ENCODE assay signal across 11 mouse cellular contexts in the genomic region with DNA sequence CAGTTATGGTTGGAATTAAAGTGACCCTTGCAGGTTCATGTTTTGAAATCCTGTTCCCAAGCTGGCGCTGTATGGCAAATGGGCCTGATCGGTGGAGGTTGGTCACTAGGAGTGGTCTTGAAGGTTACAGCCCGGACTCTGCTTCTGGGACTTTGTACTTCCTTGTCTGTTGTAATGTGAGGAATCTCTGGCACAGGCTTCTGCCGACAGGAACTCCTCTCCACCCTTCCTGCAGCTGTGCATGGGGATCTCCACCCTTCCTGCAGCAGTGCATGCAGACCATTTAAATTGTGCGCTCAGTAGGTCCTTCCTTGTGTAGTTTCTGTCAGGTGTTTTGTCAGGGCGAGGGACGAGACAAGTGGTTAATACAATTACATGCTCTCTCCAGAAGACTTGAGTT. TPM values are rescaled to one million over a fixed set of nuclear protein-coding genes. Genes with fewer than 3 reads are reported as not detected.
DNase-seq lines count a peak whose midpoint lies in the region; ATAC-seq and TF ChIP-seq lines count a peak whose summit lies in the region.
"Had no signal": no experiment of that assay in that cellular context is flagged by ENCODE, and none has a peak within 500 bp of the region (broad histone marks: within the 10 kb centered on the region; RNA-seq: fewer than 3 reads in every experiment).

No protein-coding gene starts in this region.

- H3K9me3 ChIP-seq in ES-Bruce4 (replicated peaks; ENCODE audit: control insufficient read depth, insufficient read depth, low read length, poor library complexity, severe bottlenecking): no peaks in the 10 kb centered on the region
- H3K9me3 ChIP-seq in lung, embryonic 14.5 days (ENCODE audit: low read depth, low read length): no peaks in the 10 kb centered on the region
- no peaks in the 10 kb centered on the region for H3K9me3 ChIP-seq in midbrain, postnatal 0 days (ENCODE audit: low read length)
- H3K9me3 ChIP-seq: embryonic facial prominence, embryonic 13.5 days; hindbrain, embryonic 15.5 days had no signal

- ATAC-seq in lung, embryonic 14.5 days (ENCODE audit: insufficient read depth): peak; percentile 31; the same call in 1 of the 2 replicates
- ATAC-seq in midbrain, postnatal 0 days (ENCODE audit: low FRiP score): no peak

- H3K27me3 ChIP-seq in ES-Bruce4 (ENCODE audit: control insufficient read depth, insufficient read depth, low read length, poor library complexity, severe bottlenecking): no peaks in the 10 kb centered on the region
- H3K27me3 ChIP-seq in lung, embryonic 14.5 days (ENCODE audit: insufficient read depth, low read length): no peaks in the 10 kb centered on the region
- H3K27me3 ChIP-seq in midbrain, postnatal 0 days (ENCODE audit: insufficient read depth, low read length): no peaks in the 10 kb centered on the region
- H3K27me3 ChIP-seq: embryonic facial prominence, embryonic 13.5 days; hindbrain, embryonic 15.5 days had no signal

- H3K4me3 ChIP-seq in ES-Bruce4 (ENCODE audit: low read depth, low read length): no peak overlapping the region
- H3K4me3 ChIP-seq in lung, embryonic 14.5 days (ENCODE audit: low read depth, low read length): no peak overlapping the region
- no peak overlapping the region for H3K4me3 ChIP-seq in midbrain, postnatal 0 days (ENCODE audit: low read depth, low read length)
- H3K4me3 ChIP-seq: embryonic facial prominence, embryonic 13.5 days; hindbrain, embryonic 15.5 days had no signal

- no peak overlapping the region for H3K9ac ChIP-seq in ES-Bruce4 (ENCODE audit: low read depth, poor library complexity, severe bottlenecking)
- H3K9ac ChIP-seq in lung, embryonic 14.5 days: no peak overlapping the region
- no peak overlapping the region for H3K9ac ChIP-seq in midbrain, postnatal 0 days (replicated peaks; ENCODE audit: low read length, poor library complexity, severe bottlenecking)
- H3K9ac ChIP-seq: embryonic facial prominence, embryonic 13.5 days; hindbrain, embryonic 15.5 days had no signal

- intact Hi-C loops in heart, postnatal 25 days (cut with DNase I): no loop called here

- TF ChIP-seq EP300 in ES-Bruce4 (IDR thresholded peaks at IDR 0.05; ENCODE audit: insufficient read depth, low read depth, low read length): 0 out of 2 replicates have a peak, but pooled peaks have one; percentile 5

- H3K27ac ChIP-seq in ES-Bruce4 (ENCODE audit: insufficient read depth, low read length): peak overlapping the region; percentile 47; the same call in 1 of the 2 replicates
- H3K27ac ChIP-seq in lung, embryonic 14.5 days (ENCODE audit: low read depth): no peak overlapping the region
- no peak overlapping the region for H3K27ac ChIP-seq in midbrain, postnatal 0 days (ENCODE audit: low read depth, low read length)
- H3K27ac ChIP-seq: embryonic facial prominence, embryonic 13.5 days; hindbrain, embryonic 15.5 days; macrophage had no signal

- DNase-seq in adrenal gland, postnatal 14 days: peak; percentile 27
- DNase-seq in heart, postnatal 25 days (ENCODE audit: low spot score): peak; percentile 60
- DNase-seq in lung, embryonic 14.5 days: peak; percentile 35
- no peak for DNase-seq in cerebellum, postnatal 4 days (ENCODE audit: low spot score in 2 of 2)
- DNase-seq in testis, postnatal 10 days (ENCODE audit: low spot score): no peak
- no peak for DNase-seq in adipocyte (ENCODE audit: low spot score)
- no peak for DNase-seq in midbrain, postnatal 0 days (ENCODE audit: low spot score)

- no peak for TF ChIP-seq CTCF in ES-Bruce4 (IDR thresholded peaks at IDR 0.05; ENCODE audit: low read depth, low read length)
- TF ChIP-seq CTCF in lung, embryonic 14.5 days (IDR thresholded peaks at IDR 0.05; ENCODE audit: low read depth): no peak
- no peak for TF ChIP-seq CTCF in midbrain, postnatal 0 days (IDR thresholded peaks at IDR 0.05)

- H3K4me2 ChIP-seq in lung, embryonic 14.5 days: no peak overlapping the region
- no peak overlapping the region for H3K4me2 ChIP-seq in midbrain, postnatal 0 days (ENCODE audit: low read depth, low read length, poor library complexity, severe bottlenecking)
- H3K4me2 ChIP-seq: embryonic facial prominence, embryonic 13.5 days; hindbrain, embryonic 15.5 days had no signal

- WGBS in lung, embryonic 14.5 days: 79% methylated on average over 7 of the region's 7 CpGs
- 90% methylated on average over 7 of the region's 7 CpGs for WGBS in midbrain, postnatal 0 days

- H3K4me1 ChIP-seq in ES-Bruce4 (ENCODE audit: control insufficient read depth, insufficient read depth, low read length): peaks cover 5% of the 10 kb centered on the region
- no peaks in the 10 kb centered on the region; the same call in 1 of the 2 replicates for H3K4me1 ChIP-seq in lung, embryonic 14.5 days (ENCODE audit: insufficient read depth)
- no peaks in the 10 kb centered on the region for H3K4me1 ChIP-seq in midbrain, postnatal 0 days (ENCODE audit: insufficient read depth, low read length)
- H3K4me1 ChIP-seq: hindbrain, embryonic 15.5 days had no signal

- no peaks in the 10 kb centered on the region for H3K36me3 ChIP-seq in ES-Bruce4 (ENCODE audit: control insufficient read depth, insufficient read depth, low read length, poor library complexity, severe bottlenecking)
- H3K36me3 ChIP-seq in lung, embryonic 14.5 days (ENCODE audit: insufficient read depth): no peaks in the 10 kb centered on the region
- H3K36me3 ChIP-seq in midbrain, postnatal 0 days (ENCODE audit: insufficient read depth, low read length): no peaks in the 10 kb centered on the region
- H3K36me3 ChIP-seq: embryonic facial prominence, embryonic 13.5 days; hindbrain, embryonic 15.5 days had no signal

- TF ChIP-seq POLR2A in ES-Bruce4 (IDR thresholded peaks at IDR 0.05; ENCODE audit: insufficient read depth, low read length): no peak

RNA-seq across cellular contexts. Expression of a gene that starts 37.8 kb away (rescaled TPM):
- polyA plus RNA-seq in ES-Bruce4 (2011; ENCODE audit: insufficient read depth, insufficient read length, low read depth, missing spikeins): 33.8 and 34.4 TPM in 2 replicates
- 15.8 and 18.5 TPM in 2 replicates for total RNA-seq in adrenal gland, postnatal 14 days (2021)
- 10 to 100 TPM; 45.4 to 47.2 TPM for total RNA-seq in heart, postnatal 25 days (2021)
- 9.5 and 9.8 TPM in 2 replicates for polyA plus RNA-seq in lung, embryonic 14.5 days (2014; fragmentation: Nextera tagmentation; extraction: Ambion mirVana)
- total RNA-seq in midbrain, postnatal 0 days (2014; rRNA removed): 42.1 and 46.9 TPM in 2 replicates
- polyA plus RNA-seq in midbrain, postnatal 0 days (2015; fragmentation: Nextera tagmentation; extraction: Ambion mirVana): 34.4 TPM in 2 replicates

Comparison
In these comparisons a context has a peak if more than half of its experiments do, and no peak if none do; other contexts are left out.
1. DNase-seq: peak in adrenal gland, postnatal 14 days (single experiment), heart, postnatal 25 days (single experiment) and lung, embryonic 14.5 days (single experiment); none in cerebellum, postnatal 4 days (0 of 2), testis, postnatal 10 days (single experiment), adipocyte (single experiment) and midbrain, postnatal 0 days (single experiment).